Mouse (Mus musculus) liver, embryonic 14.5 days (tissue): ENCODE data around the gene Clrn2.

ENCODE experiments used
- CTCF ChIP-seq: IDR thresholded peaks from 2 replicates; pipeline ENCODE4 v1.5.1; 2016; ENCODE audit warnings: antibody characterized with exemption, low read depth, control low read depth
- EP300 ChIP-seq: IDR thresholded peaks from 2 replicates; pipeline ENCODE4 v1.6.1; 2016; ENCODE audit warnings: antibody characterized with exemption, low read depth

- no peak for TF ChIP-seq CTCF
- no peak for TF ChIP-seq EP300
These were observed 42.0 kb downstream of the Clrn2 start for GRCm38 (mm10) chr5:45495429-45495975.
